Comparison of ENCODE assay signal across 9 mouse cellular contexts in the genomic region with DNA sequence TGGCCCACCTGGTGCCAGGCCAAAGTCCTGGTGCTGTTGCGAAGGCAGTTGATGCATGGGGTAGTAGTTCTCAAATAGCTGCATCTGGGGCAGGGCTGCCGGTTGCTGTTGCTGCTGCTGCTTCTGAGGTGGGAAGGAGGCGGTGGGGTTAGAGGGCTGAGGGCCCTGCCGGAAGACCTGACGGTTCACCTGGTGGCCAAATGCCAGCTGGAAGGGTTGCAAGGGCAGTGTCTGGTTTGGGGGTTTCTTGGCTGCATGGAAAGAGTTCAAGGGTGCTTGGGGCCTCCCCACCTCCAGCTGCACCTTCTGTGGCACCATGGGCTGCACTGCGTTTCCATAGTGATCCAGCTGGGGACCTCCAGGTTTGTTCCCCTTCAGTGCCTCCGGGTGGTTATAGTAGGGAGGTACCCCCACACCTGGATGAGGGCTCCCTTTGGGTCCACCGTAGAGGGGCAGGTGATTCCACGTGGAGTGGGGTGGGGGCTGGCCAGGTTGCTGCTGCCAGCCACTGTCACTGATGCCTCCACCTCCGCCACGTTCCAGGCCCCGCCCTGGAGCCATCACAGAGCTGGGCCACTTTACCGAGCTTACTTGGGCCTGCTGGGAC. TPM values are rescaled to one million over a fixed set of nuclear protein-coding genes. Genes with fewer than 3 reads are reported as not detected.
DNase-seq lines count a peak whose midpoint lies in the region; ATAC-seq lines count a peak whose summit lies in the region.
"Had no signal": no experiment of that assay in that cellular context is flagged by ENCODE, and none has a peak within 500 bp of the region (broad histone marks: within the 10 kb centered on the region; RNA-seq: fewer than 3 reads in every experiment).

No protein-coding gene starts in this region.

- peaks cover 39% of the 10 kb centered on the region for H3K36me3 ChIP-seq in heart, embryonic 15.5 days
- peaks cover 46% of the 10 kb centered on the region for H3K36me3 ChIP-seq in intestine, embryonic 14.5 days (ENCODE audit: control insufficient read depth, insufficient read depth, low read length)
- H3K36me3 ChIP-seq in stomach, embryonic 16.5 days (ENCODE audit: control insufficient read depth, insufficient read depth, low read length) = peaks cover 20% of the 10 kb centered on the region

- H3K27ac ChIP-seq in heart, embryonic 15.5 days = peak overlapping the region; percentile 94
- peak overlapping the region; percentile 54; the same call in 1 of the 2 replicates for H3K27ac ChIP-seq in intestine, embryonic 14.5 days (ENCODE audit: low read depth)
- H3K27ac ChIP-seq in stomach, embryonic 16.5 days (ENCODE audit: low read length) = peak overlapping the region; percentile 100

- WGBS in heart, embryonic 15.5 days = 91% methylated on average over 13 of the region's 13 CpGs
- 88% methylated on average over 13 of the region's 13 CpGs for WGBS in intestine, embryonic 14.5 days
- 84% methylated on average over 13 of the region's 13 CpGs for WGBS in stomach, embryonic 16.5 days

- peaks cover 52% of the 10 kb centered on the region for H3K4me1 ChIP-seq in heart, embryonic 15.5 days (replicated peaks)
- peaks cover 46% of the 10 kb centered on the region for H3K4me1 ChIP-seq in intestine, embryonic 14.5 days (replicated peaks; ENCODE audit: control insufficient read depth, insufficient read depth, low read length)
- peaks cover 55% of the 10 kb centered on the region for H3K4me1 ChIP-seq in stomach, embryonic 16.5 days (ENCODE audit: control insufficient read depth, insufficient read depth, low read length)

- H3K9me3 ChIP-seq in heart, embryonic 15.5 days (replicated peaks) = no peaks in the 10 kb centered on the region
- no peaks in the 10 kb centered on the region for H3K9me3 ChIP-seq in intestine, embryonic 14.5 days (ENCODE audit: control insufficient read depth, low read length)
- H3K9me3 ChIP-seq in stomach, embryonic 16.5 days (replicated peaks; ENCODE audit: control insufficient read depth, low read length) = no peaks in the 10 kb centered on the region

- ATAC-seq in heart, embryonic 15.5 days (replicated peaks; ENCODE audit: insufficient number of reproducible peaks, insufficient read depth, low FRiP score, low read depth) = no peak
- no peak for ATAC-seq in intestine, embryonic 14.5 days (replicated peaks; ENCODE audit: low FRiP score, low TSS enrichment, low read depth)
- ATAC-seq in stomach, embryonic 16.5 days (ENCODE audit: insufficient read depth, low FRiP score) = no peak

- H3K9ac ChIP-seq in heart, embryonic 15.5 days = 0 out of 2 replicates have a peak overlapping the region, but pooled peaks have one; percentile 2
- no peak overlapping the region for H3K9ac ChIP-seq in intestine, embryonic 14.5 days (ENCODE audit: low read length)
- H3K9ac ChIP-seq in stomach, embryonic 16.5 days (ENCODE audit: low read length) = 0 out of 2 replicates have a peak overlapping the region, but pooled peaks have one; percentile 61
- H3K9ac ChIP-seq: liver, embryonic 14.5 days had no signal

- no peak for DNase-seq in heart, postnatal 36 days
- DNase-seq in ovary, adult 18-20 months (ENCODE audit: low spot score) = peak; percentile 1
- DNase-seq in ovary, postnatal 14 days (ENCODE audit: low spot score) = no peak
- DNase-seq in intestine, embryonic 14.5 days (ENCODE audit: low spot score) = no peak
- DNase-seq in layer of hippocampus, adult 9-10 months (ENCODE audit: low spot score) = no peak
- DNase-seq: thymus, postnatal 14 days had no signal

- intact Hi-C loops in heart, postnatal 36 days (cut with DNase I) = no loop called here

- no peaks in the 10 kb centered on the region for H3K27me3 ChIP-seq in heart, embryonic 15.5 days
- H3K27me3 ChIP-seq in intestine, embryonic 14.5 days (replicated peaks; ENCODE audit: control insufficient read depth, insufficient read depth, low read length) = no peaks in the 10 kb centered on the region
- no peaks in the 10 kb centered on the region for H3K27me3 ChIP-seq in stomach, embryonic 16.5 days (ENCODE audit: control insufficient read depth, insufficient read depth, low read length)

- H3K4me2 ChIP-seq in heart, embryonic 15.5 days = no peak overlapping the region
- H3K4me2 ChIP-seq in intestine, embryonic 14.5 days (ENCODE audit: low read length) = no peak overlapping the region
- no peak overlapping the region for H3K4me2 ChIP-seq in stomach, embryonic 16.5 days (ENCODE audit: low read depth, low read length)

- H3K4me3 ChIP-seq in heart, embryonic 15.5 days = no peak overlapping the region
- H3K4me3 ChIP-seq in intestine, embryonic 14.5 days (ENCODE audit: low read depth, low read length) = no peak overlapping the region
- no peak overlapping the region for H3K4me3 ChIP-seq in stomach, embryonic 16.5 days (replicated peaks; ENCODE audit: low read length)

RNA-seq across cellular contexts. Expression of a gene that starts 25.1 kb away (rescaled TPM):
- 0.42 and 0.55 TPM in 2 replicates for polyA plus RNA-seq in heart, embryonic 15.5 days (2015; fragmentation: Nextera tagmentation; extraction: Ambion mirVana)
- total RNA-seq in heart, postnatal 36 days (2021) = under 1 TPM; 0.11 to 0.22 TPM
- 0.56 and 0.84 TPM in 2 replicates for polyA plus RNA-seq in intestine, embryonic 14.5 days (2014; fragmentation: Nextera tagmentation; extraction: Ambion mirVana)
- polyA plus RNA-seq in stomach, embryonic 16.5 days (2015; fragmentation: Nextera tagmentation; extraction: Ambion mirVana) = 0.70 and 0.71 TPM in 2 replicates

RNA-seq across cellular contexts. Expression of a gene that starts 45.3 kb away (rescaled TPM):
- polyA plus RNA-seq in heart, embryonic 15.5 days (2015; fragmentation: Nextera tagmentation; extraction: Ambion mirVana) = 6.0 and 10.0 TPM in 2 replicates
- 10 to 100 TPM; 15.6 to 15.9 TPM for total RNA-seq in heart, postnatal 36 days (2021)
- 8.2 and 8.8 TPM in 2 replicates for polyA plus RNA-seq in intestine, embryonic 14.5 days (2014; fragmentation: Nextera tagmentation; extraction: Ambion mirVana)
- 8.7 and 9.4 TPM in 2 replicates for polyA plus RNA-seq in stomach, embryonic 16.5 days (2015; fragmentation: Nextera tagmentation; extraction: Ambion mirVana)

RNA-seq across cellular contexts. Expression of a gene that starts 59.2 kb away (rescaled TPM):
- polyA plus RNA-seq in heart, embryonic 15.5 days (2015; fragmentation: Nextera tagmentation; extraction: Ambion mirVana) = 3.3 TPM in 2 replicates
- 1 to 10 TPM; 8.5 to 8.8 TPM for total RNA-seq in heart, postnatal 36 days (2021)
- polyA plus RNA-seq in intestine, embryonic 14.5 days (2014; fragmentation: Nextera tagmentation; extraction: Ambion mirVana) = 2.8 and 3.5 TPM in 2 replicates
- polyA plus RNA-seq in stomach, embryonic 16.5 days (2015; fragmentation: Nextera tagmentation; extraction: Ambion mirVana) = 2.8 and 3.4 TPM in 2 replicates
